Mouse (Mus musculus): ENCODE results near the gene Morc1. TPM values are rescaled to one million over a fixed set of nuclear protein-coding genes. Genes with fewer than 3 reads are reported as not detected.

Gene Morc1
- polyA plus RNA-seq, 1 experiment from 2014 or later = 0.19 TPM

- Histone ChIP-seq H3K4me1 (replicated peaks; ENCODE audit: control insufficient read depth, insufficient read depth) (no peaks in the 10 kb centered on the region), H3K9ac (ENCODE audit: low read length) (no peak overlapping the region), H3K27ac (replicated peaks) (no peak overlapping the region), H3K9me3 (ENCODE audit: control insufficient read depth, low read length) (no peaks in the 10 kb centered on the region), H3K4me2 (replicated peaks; ENCODE audit: low read depth) (no peak overlapping the region), H3K36me3 (ENCODE audit: control insufficient read depth, insufficient read depth, low read length) (no peaks in the 10 kb centered on the region), H3K4me3 (ENCODE audit: low read depth, low read length) (no peak overlapping the region), H3K27me3 (ENCODE audit: control insufficient read depth, insufficient read depth, low read length) (no peaks in the 10 kb centered on the region)
- WGBS = 36% methylated on average over 2 of the region's 2 CpGs
- DNase-seq (ENCODE audit: low spot score) (no peak), ATAC-seq (ENCODE audit: low FRiP score, low TSS enrichment) (no peak)
- no peak for TF ChIP-seq CTCF (IDR thresholded peaks at IDR 0.05; ENCODE audit: low read depth)
- no peak for TF ChIP-seq EP300 (optimal IDR thresholded peaks at IDR 0.05)
These were observed 190.0 kb downstream of the Morc1 start for GRCm38 (mm10) chr16:48621019-48621418.

- WGBS = 80% methylated on average over 1 of the region's 1 CpGs
- no peak for DNase-seq (ENCODE audit: low spot score)
- H3K9me3 ChIP-seq (ENCODE audit: control insufficient read depth, low read length) = no peaks in the 10 kb centered on the region
- no peak overlapping the region for H3K9ac ChIP-seq (ENCODE audit: low read length)
- H3K4me2 ChIP-seq (replicated peaks; ENCODE audit: low read depth) = no peak overlapping the region
- TF ChIP-seq EP300 (optimal IDR thresholded peaks at IDR 0.05) (no peak), CTCF (IDR thresholded peaks at IDR 0.05; ENCODE audit: low read depth) (peak; percentile 66)
- H3K4me1 ChIP-seq (replicated peaks; ENCODE audit: control insufficient read depth, insufficient read depth) = no peaks in the 10 kb centered on the region
- ATAC-seq (ENCODE audit: low FRiP score, low TSS enrichment) = no peak
- H3K4me3 ChIP-seq (ENCODE audit: low read depth, low read length) = no peak overlapping the region
- no peaks in the 10 kb centered on the region for H3K36me3 ChIP-seq (ENCODE audit: control insufficient read depth, insufficient read depth, low read length)
- H3K27ac ChIP-seq (replicated peaks) = no peak overlapping the region
- H3K27me3 ChIP-seq (ENCODE audit: control insufficient read depth, insufficient read depth, low read length) = no peaks in the 10 kb centered on the region
These were observed 192.4 kb downstream of the Morc1 start for GRCm38 (mm10) chr16:48623447-48623846.

- ATAC-seq (ENCODE audit: low FRiP score, low TSS enrichment) (no peak), DNase-seq (ENCODE audit: low spot score) (no peak)
- TF ChIP-seq CTCF (IDR thresholded peaks at IDR 0.05; ENCODE audit: low read depth) (no peak), EP300 (optimal IDR thresholded peaks at IDR 0.05) (no peak)
- no peak overlapping the region for H3K9ac ChIP-seq (ENCODE audit: low read length)
- no peak overlapping the region for H3K4me2 ChIP-seq (replicated peaks; ENCODE audit: low read depth)
- H3K4me3 ChIP-seq (ENCODE audit: low read depth, low read length) = no peak overlapping the region
- H3K27me3 ChIP-seq (ENCODE audit: control insufficient read depth, insufficient read depth, low read length) = no peaks in the 10 kb centered on the region
- H3K4me1 ChIP-seq (replicated peaks; ENCODE audit: control insufficient read depth, insufficient read depth) = no peaks in the 10 kb centered on the region
- 76% methylated on average over 3 of the region's 3 CpGs for WGBS
- H3K36me3 ChIP-seq (ENCODE audit: control insufficient read depth, insufficient read depth, low read length) = no peaks in the 10 kb centered on the region
- H3K9me3 ChIP-seq (ENCODE audit: control insufficient read depth, low read length) = no peaks in the 10 kb centered on the region
- no peak overlapping the region for H3K27ac ChIP-seq (replicated peaks)
These were observed 195.1 kb downstream of the Morc1 start for GRCm38 (mm10) chr16:48626186-48626585.

- WGBS = 83% methylated on average over 3 of the region's 3 CpGs
- Histone ChIP-seq H3K36me3 (ENCODE audit: control insufficient read depth, insufficient read depth, low read length) (no peaks in the 10 kb centered on the region), H3K4me1 (replicated peaks; ENCODE audit: control insufficient read depth, insufficient read depth) (no peaks in the 10 kb centered on the region), H3K9ac (ENCODE audit: low read length) (no peak overlapping the region), H3K27ac (replicated peaks) (no peak overlapping the region), H3K4me3 (ENCODE audit: low read depth, low read length) (no peak overlapping the region), H3K27me3 (ENCODE audit: control insufficient read depth, insufficient read depth, low read length) (no peaks in the 10 kb centered on the region), H3K4me2 (replicated peaks; ENCODE audit: low read depth) (no peak overlapping the region), H3K9me3 (ENCODE audit: control insufficient read depth, low read length) (no peaks in the 10 kb centered on the region)
- no peak for TF ChIP-seq CTCF (IDR thresholded peaks at IDR 0.05; ENCODE audit: low read depth)
- TF ChIP-seq EP300 (optimal IDR thresholded peaks at IDR 0.05) = no peak
- DNase-seq (ENCODE audit: low spot score) (no peak), ATAC-seq (ENCODE audit: low FRiP score, low TSS enrichment) (no peak)
These were observed 196.3 kb downstream of the Morc1 start for GRCm38 (mm10) chr16:48627296-48627695.

GRCm38 (mm10) chr16:48629710-48630109 lies 198.7 kb downstream of the Morc1 start:
- Histone ChIP-seq H3K4me3 (ENCODE audit: low read depth, low read length) (no peak overlapping the region), H3K9me3 (ENCODE audit: control insufficient read depth, low read length) (no peaks in the 10 kb centered on the region), H3K36me3 (ENCODE audit: control insufficient read depth, insufficient read depth, low read length) (no peaks in the 10 kb centered on the region), H3K4me1 (replicated peaks; ENCODE audit: control insufficient read depth, insufficient read depth) (no peaks in the 10 kb centered on the region), H3K9ac (ENCODE audit: low read length) (no peak overlapping the region), H3K4me2 (replicated peaks; ENCODE audit: low read depth) (no peak overlapping the region), H3K27ac (replicated peaks) (no peak overlapping the region), H3K27me3 (ENCODE audit: control insufficient read depth, insufficient read depth, low read length) (no peaks in the 10 kb centered on the region)
- 56% methylated on average over 5 of the region's 5 CpGs for WGBS
- DNase-seq (ENCODE audit: low spot score) (no peak), ATAC-seq (ENCODE audit: low FRiP score, low TSS enrichment) (no peak)
- TF ChIP-seq CTCF (IDR thresholded peaks at IDR 0.05; ENCODE audit: low read depth) = no peak
- TF ChIP-seq EP300 (optimal IDR thresholded peaks at IDR 0.05) = no peak

GRCm38 (mm10) chr16:48630466-48630865 lies 199.4 kb downstream of the Morc1 start:
- DNase-seq (ENCODE audit: low spot score) (no peak), ATAC-seq (ENCODE audit: low FRiP score, low TSS enrichment) (no peak)
- Histone ChIP-seq H3K4me3 (ENCODE audit: low read depth, low read length) (no peak overlapping the region), H3K27me3 (ENCODE audit: control insufficient read depth, insufficient read depth, low read length) (no peaks in the 10 kb centered on the region), H3K9ac (ENCODE audit: low read length) (no peak overlapping the region), H3K27ac (replicated peaks) (no peak overlapping the region), H3K4me2 (replicated peaks; ENCODE audit: low read depth) (no peak overlapping the region), H3K4me1 (replicated peaks; ENCODE audit: control insufficient read depth, insufficient read depth) (no peaks in the 10 kb centered on the region), H3K36me3 (ENCODE audit: control insufficient read depth, insufficient read depth, low read length) (no peaks in the 10 kb centered on the region), H3K9me3 (ENCODE audit: control insufficient read depth, low read length) (no peaks in the 10 kb centered on the region)
- no peak for TF ChIP-seq EP300 (optimal IDR thresholded peaks at IDR 0.05)
- TF ChIP-seq CTCF (IDR thresholded peaks at IDR 0.05; ENCODE audit: low read depth) = no peak
- WGBS = 25% methylated on average over 8 of the region's 8 CpGs
